Mouse (Mus musculus) CD4-positive naive resting alpha-beta T cell, adult 57 days (primary cell): ENCODE data around the gene Cldn16. TPM values are rescaled to one million over a fixed set of nuclear protein-coding genes. Genes with fewer than 3 reads are reported as not detected.

ENCODE experiments used
- total RNA-seq: library from RNA; stranded (reverse); gene quantifications from one replicate; pipeline ENCODE4 v1.2.4, GENCODE M21; 2023

The Cldn16 gene
- total RNA-seq: not detected

GRCm38 (mm10) chr16:26462835-26463234, at the start of gene Cldn16:
TSS of gene Cldn16 (plus strand) at chr16:26463135.

GRCm38 (mm10) chr16:26526669-26527068, 63.7 kb downstream of the Cldn16 start, which contains the start of gene Tmem207:
TSS of gene Tmem207 (minus strand) at chr16:26526769.

Other genes with a start within 250 kb of the Cldn16 start
- 0.18 TPM for gene Cldn1, start 91.3 kb upstream of the Cldn16 start, total RNA-seq
- not detected for gene Tmem207, start 63.6 kb downstream of the Cldn16 start, total RNA-seq
- gene Il1rap, start 118.6 kb downstream of the Cldn16 start, total RNA-seq: 11.0 TPM